Mouse (Mus musculus) limb, embryonic 14.5 days (tissue): ENCODE results near the gene Pip5k1a. TPM values are rescaled to one million over a fixed set of nuclear protein-coding genes. Genes with fewer than 3 reads are reported as not detected.
"Not testable (repeated sequence)": the region's sequence is repeated elsewhere in the genome, so short reads cannot be mapped to it uniquely, and the experiment has no call there.

Source experiments
- ATAC-seq: fragments of 200-750 bp; cut with Nextera tagmentation; 2 replicates; pipeline ENCODE4 v1.8.0; 2017; ENCODE audit warnings: low read depth, moderate number of reproducible peaks, moderate TSS enrichment; ENCODE audit not compliant: low FRiP score
- DNase-seq: peaks from one replicate; pipeline ENCODE4 v3.0.0-alpha.2; 2015; ENCODE audit warnings: low spot score
- H3K27ac ChIP-seq: fragments of 300-500 bp; sonication (generic); replicated peaks from 2 replicates; pipeline ENCODE4 v1.5.1; 2014; ENCODE audit warnings: low read depth, mild to moderate bottlenecking, low read length, moderate library complexity, mixed read lengths
- H3K27me3 ChIP-seq: fragments of 300-500 bp; sonication (generic); 2 replicates; pipeline ENCODE4 v1.6.1; 2014; ENCODE audit warnings: low read length, mixed read lengths; ENCODE audit not compliant: control insufficient read depth, insufficient read depth
- H3K36me3 ChIP-seq: fragments of 300-500 bp; sonication (generic); 2 replicates; pipeline ENCODE4 v1.6.1; 2014; ENCODE audit warnings: mild to moderate bottlenecking, low read length, moderate library complexity, mixed read lengths; ENCODE audit not compliant: control insufficient read depth, insufficient read depth
- H3K4me1 ChIP-seq: fragments of 300-500 bp; sonication (generic); 2 replicates; pipeline ENCODE4 v1.6.1; 2014; ENCODE audit warnings: antibody characterized with exemption, low read length, mixed read lengths; ENCODE audit not compliant: control insufficient read depth, insufficient read depth
- H3K4me2 ChIP-seq: fragments of 300-500 bp; sonication (generic); replicated peaks from 2 replicates; pipeline ENCODE4 v1.6.1; 2014; ENCODE audit warnings: low read depth, mild to moderate bottlenecking, low read length, moderate library complexity; ENCODE audit not compliant: severe bottlenecking
- H3K4me3 ChIP-seq: fragments of 300-500 bp; sonication (generic); replicated peaks from 2 replicates; pipeline ENCODE4 v1.5.1; 2014; ENCODE audit warnings: low read length
- H3K9ac ChIP-seq: fragments of 300-500 bp; sonication (generic); 2 replicates; pipeline ENCODE4 v1.6.1; 2014; ENCODE audit warnings: mild to moderate bottlenecking, low read depth, low read length, moderate library complexity; ENCODE audit not compliant: severe bottlenecking
- H3K9me3 ChIP-seq: fragments of 300-500 bp; sonication (generic); 2 replicates; pipeline ENCODE4 v1.6.1; 2016; ENCODE audit warnings: low read length; ENCODE audit not compliant: control insufficient read depth
- POLR2A ChIP-seq: fragments of 200-500 bp; IDR thresholded peaks from 2 replicates; pipeline ENCODE4 v1.8.0; 2012; ENCODE audit warnings: inconsistent platforms, mild to moderate bottlenecking, moderate library complexity, borderline replicate concordance; ENCODE audit not compliant: insufficient read depth, insufficient read length; ENCODE audit errors: extremely low read depth
- WGBS: fragments of 180-500 bp; shearing (Covaris S2); extraction: QIAGEN DNeasy Blood & Tissue Kit; methylation state at CpG from one replicate; pipeline ENCODE4 v1.1.7; 2014; 5-methylcytosine and 5-hydroxymethylcytosine counted together
- polyA plus RNA-seq, 2 experiments: library from polyadenylated mRNA; depleted of rRNA in 1 of 2; stranded (reverse) in 1 of 2; unstranded in 1 of 2; fragments of >200 nt; fragmentation: Nextera tagmentation in 1 of 2; extraction: Ambion mirVana in 1 of 2; gene quantifications; 2 replicates each; pipeline versions ENCODE4 v1.2.1 to v1.2.3; 2012 to 2014

Gene Pip5k1a
- polyA plus RNA-seq, 2 experiments = 15.7 to 35.1 TPM

GRCm38 (mm10) chr3:95028603-95029002, 78.1 kb downstream of the Pip5k1a start:
- Histone ChIP-seq H3K4me2 (no peak overlapping the region), H3K9me3 (no peaks in the 10 kb centered on the region), H3K4me3 (no peak overlapping the region), H3K36me3 (peaks cover 32% of the 10 kb centered on the region), H3K27me3 (no peaks in the 10 kb centered on the region), H3K9ac (no peak overlapping the region), H3K27ac (no peak overlapping the region), H3K4me1 (no peaks in the 10 kb centered on the region)
- TF ChIP-seq POLR2A = no peak
- DNase-seq = no peak
- 92% methylated on average over 3 of the region's 3 CpGs for WGBS
- no peak for ATAC-seq

- H3K27me3 ChIP-seq = no peaks in the 10 kb centered on the region
- no peaks in the 10 kb centered on the region for H3K4me1 ChIP-seq
- ATAC-seq = peak; percentile 68; the same call in 1 of the 2 replicates
- WGBS = 49% methylated on average over 5 of the region's 5 CpGs
- peaks cover 23% of the 10 kb centered on the region for H3K36me3 ChIP-seq
- TF ChIP-seq POLR2A = no peak
- H3K4me3 ChIP-seq = no peak overlapping the region
- H3K9me3 ChIP-seq = no peaks in the 10 kb centered on the region
- DNase-seq = peak; percentile 51
- H3K27ac ChIP-seq = no peak overlapping the region
- H3K9ac ChIP-seq = no peak overlapping the region
- no peak overlapping the region for H3K4me2 ChIP-seq
Measured at GRCm38 (mm10) chr3:95027701-95028100, 79.0 kb downstream of the Pip5k1a start.

DNA sequence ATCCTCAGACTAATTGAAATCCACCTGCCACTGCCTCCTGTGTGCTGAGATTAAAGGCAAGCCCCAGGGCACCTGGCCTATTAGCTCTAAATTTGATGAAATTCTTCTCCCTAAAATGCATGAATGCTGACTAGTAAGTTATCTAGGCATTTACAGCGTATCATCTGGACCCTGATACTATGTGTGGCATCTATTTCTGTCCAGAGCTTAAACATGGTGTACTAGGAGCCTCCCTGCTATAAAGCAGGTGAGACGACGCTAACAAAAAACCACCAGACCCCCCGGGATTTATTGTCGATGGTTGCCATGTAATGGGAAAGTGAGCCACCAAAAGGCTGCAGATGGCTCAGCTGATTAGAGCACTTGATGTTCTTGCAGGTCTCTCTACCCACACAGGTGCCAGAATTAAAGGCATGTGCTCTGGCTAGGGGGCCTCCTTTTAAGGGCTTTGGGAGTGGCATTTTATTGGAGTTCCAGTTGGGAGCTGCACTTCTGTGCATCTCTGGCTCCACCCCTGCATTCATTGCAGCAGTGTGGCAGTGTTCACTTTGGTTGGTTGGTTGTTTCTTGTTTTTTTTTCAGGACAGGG, 79.6 kb downstream of the Pip5k1a start:
- 31% methylated on average over 5 of the region's 5 CpGs for WGBS
- Histone ChIP-seq H3K9ac (no peak overlapping the region), H3K27me3 (no peaks in the 10 kb centered on the region), H3K4me1 (no peaks in the 10 kb centered on the region), H3K9me3 (no peaks in the 10 kb centered on the region), H3K27ac (no peak overlapping the region), H3K4me3 (no peak overlapping the region), H3K4me2 (no peak overlapping the region), H3K36me3 (peaks cover 19% of the 10 kb centered on the region)
- TF ChIP-seq POLR2A = no peak
- ATAC-seq (peak; percentile 13; the same call in 1 of the 2 replicates), DNase-seq (no peak)

- Histone ChIP-seq H3K36me3 (peaks cover under 1% of the 10 kb centered on the region; the same call in 1 of the 2 replicates), H3K9ac (no peak overlapping the region), H3K27ac (no peak overlapping the region), H3K9me3 (no peaks in the 10 kb centered on the region), H3K4me1 (no peaks in the 10 kb centered on the region), H3K4me3 (no peak overlapping the region), H3K4me2 (no peak overlapping the region), H3K27me3 (no peaks in the 10 kb centered on the region)
- no peak for DNase-seq
- TF ChIP-seq POLR2A = no peak
- WGBS = 45% methylated on average over 5 of the region's 5 CpGs
- ATAC-seq = no peak
Measured at GRCm38 (mm10) chr3:95025202-95025601, 81.5 kb downstream of the Pip5k1a start.

GRCm38 (mm10) chr3:95024551-95024950, 82.2 kb downstream of the Pip5k1a start:
- H3K9me3 ChIP-seq = no peaks in the 10 kb centered on the region
- no peaks in the 10 kb centered on the region for H3K36me3 ChIP-seq
- WGBS = 30% methylated on average over 11 of the region's 11 CpGs
- ATAC-seq (no peak), DNase-seq (no peak)
- H3K4me3 ChIP-seq = no peak overlapping the region
- no peak overlapping the region for H3K4me2 ChIP-seq
- no peak for TF ChIP-seq POLR2A
- H3K27ac ChIP-seq = no peak overlapping the region
- H3K27me3 ChIP-seq = no peaks in the 10 kb centered on the region
- no peaks in the 10 kb centered on the region for H3K4me1 ChIP-seq
- no peak overlapping the region for H3K9ac ChIP-seq

DNA sequence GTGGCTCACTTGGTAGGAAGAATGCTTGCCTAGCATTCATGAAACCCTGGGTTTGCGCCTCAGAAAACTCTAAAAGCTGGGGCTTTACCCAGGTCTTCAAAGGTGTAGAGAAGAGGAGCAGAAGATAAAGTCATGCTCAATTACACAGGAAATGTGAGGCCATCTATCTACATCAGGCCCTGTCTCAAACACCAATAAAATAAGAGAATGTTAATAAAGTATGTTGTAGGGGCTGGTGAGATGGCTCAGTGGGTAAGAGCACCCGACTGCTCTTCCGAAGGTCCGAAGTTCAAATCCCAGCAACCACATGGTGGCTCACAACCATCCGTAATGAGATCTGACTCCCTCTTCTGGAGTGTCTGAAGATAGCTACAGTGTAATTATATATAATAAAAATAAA, 85.8 kb downstream of the Pip5k1a start:
- not testable (repeated sequence) for H3K4me2 ChIP-seq, ATAC-seq, H3K4me3 ChIP-seq, H3K27ac ChIP-seq, H3K9ac ChIP-seq, H3K36me3 ChIP-seq, H3K27me3 ChIP-seq, H3K9me3 ChIP-seq, H3K4me1 ChIP-seq, DNase-seq
- 86% methylated on average over 5 of the region's 5 CpGs for WGBS
